Mouse (Mus musculus) brown adipose tissue, adult 24 weeks (tissue): ENCODE measurements at regions not wholly inside any gene's neighbourhood (a gene's known extent, or its start where the extent isn't known, plus 50 kb on each side); places are given as distances from the start of the nearest gene placed in this dataset.
"Not testable (repeated sequence)": the region's sequence is repeated elsewhere in the genome, so short reads cannot be mapped to it uniquely, and the experiment has no call there.

Experiments used
- H3K27ac ChIP-seq: fragments of 200-500 bp; replicated peaks from 2 replicates; pipeline ENCODE4 v1.5.1; 2012; ENCODE audit warnings: low read depth, mild to moderate bottlenecking, low read length
- H3K4me1 ChIP-seq: fragments of 200-500 bp; 2 replicates; pipeline ENCODE4 v1.6.1; 2012; ENCODE audit warnings: low read length, mixed read lengths; ENCODE audit not compliant: control insufficient read depth, insufficient read depth, insufficient read length
- H3K4me3 ChIP-seq: fragments of 200-500 bp; 2 replicates; pipeline ENCODE4 v1.5.1; 2012; ENCODE audit warnings: low read depth, mild to moderate bottlenecking, low read length, moderate library complexity; ENCODE audit not compliant: insufficient read depth

GRCm38 (mm10) chr6:143439484-143439883, 272.5 kb downstream of the Etnk1 start:
- no peaks in the 10 kb centered on the region for H3K4me1 ChIP-seq
- no peak overlapping the region for H3K27ac ChIP-seq
- H3K4me3 ChIP-seq, result no peak overlapping the region

GRCm38 (mm10) chr6:143440237-143440950, 273.4 kb downstream of the Etnk1 start:
- no peak overlapping the region for H3K4me3 ChIP-seq
- no peaks in the 10 kb centered on the region for H3K4me1 ChIP-seq
- H3K27ac ChIP-seq, result no peak overlapping the region

GRCm38 (mm10) chr6:143442361-143442760, 275.3 kb downstream of the Etnk1 start:
- no peaks in the 10 kb centered on the region for H3K4me1 ChIP-seq
- no peak overlapping the region for H3K4me3 ChIP-seq
- no peak overlapping the region for H3K27ac ChIP-seq

- no peak overlapping the region for H3K27ac ChIP-seq
- no peaks in the 10 kb centered on the region for H3K4me1 ChIP-seq
Measured at GRCm38 (mm10) chr6:143443446-143443845, 276.4 kb downstream of the Etnk1 start.

DNA sequence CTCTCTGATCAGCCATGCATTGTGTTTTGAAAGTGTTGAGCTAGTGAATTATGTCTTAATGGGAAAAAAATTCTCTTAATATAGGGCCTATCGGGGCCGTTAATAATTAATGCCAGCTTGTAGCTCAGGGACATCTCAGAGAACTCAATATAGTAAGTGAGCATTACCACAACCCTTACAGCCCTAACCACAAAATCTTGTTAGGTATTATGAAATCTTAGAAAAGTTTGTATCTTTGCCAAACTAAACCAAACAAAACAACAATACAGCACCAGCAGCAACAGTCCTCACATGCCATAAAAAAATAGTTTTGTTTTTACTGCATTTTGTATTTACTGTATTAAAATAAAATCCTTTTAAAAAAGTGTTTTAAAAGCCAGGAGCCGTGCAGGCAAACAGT, 277.8 kb downstream of the Etnk1 start:
- Histone ChIP-seq H3K4me1 (no peaks in the 10 kb centered on the region), H3K4me3 (no peak overlapping the region), H3K27ac (no peak overlapping the region)

More at GRCm38 (mm10) chr6:143443446-143443845, 276.4 kb downstream of the Etnk1 start:
- H3K4me3 ChIP-seq, result no peak overlapping the region

GRCm38 (mm10) chr6:143445834-143446552, 279.0 kb downstream of the Etnk1 start:
- H3K4me3 ChIP-seq, result no peak overlapping the region
- H3K27ac ChIP-seq, result no peak overlapping the region
- no peaks in the 10 kb centered on the region for H3K4me1 ChIP-seq

GRCm38 (mm10) chr6:143447060-143447459, 280.0 kb downstream of the Etnk1 start:
- H3K27ac ChIP-seq, result no peak overlapping the region
- no peaks in the 10 kb centered on the region for H3K4me1 ChIP-seq
- no peak overlapping the region for H3K4me3 ChIP-seq

DNA sequence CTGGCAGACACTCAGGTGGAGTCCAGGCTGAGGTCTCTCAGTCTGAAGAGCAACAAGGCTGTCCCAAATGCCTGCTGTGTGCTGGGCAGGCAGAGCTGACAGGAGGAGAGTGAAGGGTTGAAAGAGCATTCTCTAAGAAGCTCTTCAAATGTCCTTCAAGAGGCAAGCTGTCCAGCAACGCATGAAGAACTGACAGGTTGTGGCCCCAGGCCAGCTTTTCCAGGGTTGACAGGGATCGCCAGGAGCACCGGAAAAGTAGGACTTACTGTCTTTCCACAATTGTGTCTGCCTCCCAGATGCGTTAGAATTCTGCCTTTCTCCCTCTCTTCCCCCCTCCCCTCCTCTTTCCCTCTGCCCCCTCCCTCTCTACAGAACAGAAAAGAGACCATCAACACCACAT, 282.1 kb downstream of the Etnk1 start:
- no peak overlapping the region for H3K4me3 ChIP-seq
- no peak overlapping the region for H3K27ac ChIP-seq
- H3K4me1 ChIP-seq, result no peaks in the 10 kb centered on the region

GRCm38 (mm10) chr6:143451869-143452268, 284.8 kb downstream of the Etnk1 start:
- Histone ChIP-seq H3K27ac (no peak overlapping the region), H3K4me3 (no peak overlapping the region), H3K4me1 (no peaks in the 10 kb centered on the region)

GRCm38 (mm10) chr6:143454695-143455218, 287.7 kb downstream of the Etnk1 start:
- no peak overlapping the region for H3K27ac ChIP-seq
- no peaks in the 10 kb centered on the region for H3K4me1 ChIP-seq
- no peak overlapping the region for H3K4me3 ChIP-seq

- Histone ChIP-seq H3K4me3 (no peak overlapping the region), H3K27ac (no peak overlapping the region), H3K4me1 (no peaks in the 10 kb centered on the region)
Measured at GRCm38 (mm10) chr6:143464907-143465537, 298.0 kb downstream of the Etnk1 start.

GRCm38 (mm10) chr6:143472676-143473075, 305.7 kb downstream of the Etnk1 start:
- H3K4me3 ChIP-seq, H3K27ac ChIP-seq, H3K4me1 ChIP-seq: not testable (repeated sequence)

DNA sequence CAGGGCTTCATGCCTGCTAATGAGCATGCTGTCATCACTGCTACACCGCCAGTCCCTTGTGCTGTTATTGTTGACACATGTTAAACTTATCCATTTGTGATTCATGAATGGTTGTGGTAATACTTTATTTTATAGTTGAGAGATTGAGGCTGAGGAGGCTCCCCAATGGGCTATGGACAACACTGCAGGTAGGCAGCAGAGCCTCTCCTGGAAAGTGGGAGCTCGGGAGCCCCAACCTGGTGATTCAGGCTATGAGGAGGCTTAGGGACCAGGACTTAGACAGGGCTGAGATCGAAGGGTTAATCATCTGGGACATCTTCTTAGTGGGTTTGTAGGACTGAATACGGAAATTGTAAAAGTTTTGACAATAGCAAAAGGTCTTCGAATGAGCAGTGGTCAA, 307.4 kb downstream of the Etnk1 start:
- Histone ChIP-seq H3K4me1 (no peaks in the 10 kb centered on the region), H3K4me3 (no peak overlapping the region), H3K27ac (no peak overlapping the region)

DNA sequence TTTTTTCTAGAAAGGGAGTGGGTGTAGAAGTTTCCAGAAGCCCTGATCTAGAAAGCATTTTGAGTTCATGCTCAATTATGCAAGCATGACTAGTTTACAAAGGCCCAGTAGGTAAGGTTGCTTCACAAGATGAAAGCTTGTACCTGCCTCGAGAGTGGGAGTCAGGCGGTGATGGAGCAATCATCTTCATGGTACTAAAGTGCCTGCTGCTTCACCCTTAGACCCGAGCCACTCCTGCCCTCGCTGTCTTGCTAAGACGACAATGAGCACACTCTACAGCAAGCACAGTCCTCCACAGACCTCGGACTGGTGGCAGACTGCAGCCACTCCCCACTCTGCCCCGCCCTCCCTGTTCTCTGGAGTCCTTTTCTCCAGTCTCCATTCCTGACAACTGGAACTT, 308.3 kb downstream of the Etnk1 start:
- no peaks in the 10 kb centered on the region for H3K4me1 ChIP-seq
- H3K4me3 ChIP-seq, result no peak overlapping the region
- no peak overlapping the region for H3K27ac ChIP-seq

- Histone ChIP-seq H3K27ac (no peak overlapping the region), H3K4me1 (no peaks in the 10 kb centered on the region), H3K4me3 (no peak overlapping the region)
Measured at GRCm38 (mm10) chr6:143477396-143477795, 310.4 kb downstream of the Etnk1 start.
